Mouse (Mus musculus): Measurements from ENCODE around the gene Nutf2-ps1. TPM values are rescaled to one million over a fixed set of nuclear protein-coding genes. Genes with fewer than 3 reads are reported as not detected.

The Nutf2-ps1 gene
- polyA plus RNA-seq, 1 experiment from 2014 or later, result 549 TPM

DNA sequence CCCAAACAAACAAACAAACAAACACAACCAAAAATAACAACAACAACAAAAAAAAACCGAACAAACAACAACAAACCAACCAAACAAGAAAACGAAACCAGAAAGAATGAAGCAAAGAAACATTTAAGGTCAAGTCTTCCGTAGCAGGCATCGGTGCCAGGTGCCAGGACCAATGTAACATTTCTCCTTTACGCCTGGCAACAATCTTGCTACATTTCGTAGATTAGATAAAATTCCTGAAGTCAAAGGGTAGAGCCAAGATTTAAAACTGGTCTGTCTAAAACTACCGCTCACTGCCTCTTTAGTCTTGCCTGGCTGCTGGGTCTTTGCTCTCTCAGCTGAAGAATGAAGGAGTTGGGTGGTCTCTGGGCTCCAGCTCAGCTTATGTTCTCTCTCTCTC is 12.8 kb downstream of the Nutf2-ps1 start:
- Histone ChIP-seq H3K27ac (no peak overlapping the region), H3K4me1 (no peaks in the 10 kb centered on the region), H3K27me3 (ENCODE audit: low read depth, poor library complexity, severe bottlenecking) (no peaks in the 10 kb centered on the region), H3K9me3 (replicated peaks) (no peaks in the 10 kb centered on the region), H3K36me3 (no peaks in the 10 kb centered on the region), H3K4me3 (no peak overlapping the region)
- peak; percentile 7 for DNase-seq (ENCODE audit: low spot score)
- 84% methylated on average over 7 of the region's 7 CpGs for WGBS

DNA sequence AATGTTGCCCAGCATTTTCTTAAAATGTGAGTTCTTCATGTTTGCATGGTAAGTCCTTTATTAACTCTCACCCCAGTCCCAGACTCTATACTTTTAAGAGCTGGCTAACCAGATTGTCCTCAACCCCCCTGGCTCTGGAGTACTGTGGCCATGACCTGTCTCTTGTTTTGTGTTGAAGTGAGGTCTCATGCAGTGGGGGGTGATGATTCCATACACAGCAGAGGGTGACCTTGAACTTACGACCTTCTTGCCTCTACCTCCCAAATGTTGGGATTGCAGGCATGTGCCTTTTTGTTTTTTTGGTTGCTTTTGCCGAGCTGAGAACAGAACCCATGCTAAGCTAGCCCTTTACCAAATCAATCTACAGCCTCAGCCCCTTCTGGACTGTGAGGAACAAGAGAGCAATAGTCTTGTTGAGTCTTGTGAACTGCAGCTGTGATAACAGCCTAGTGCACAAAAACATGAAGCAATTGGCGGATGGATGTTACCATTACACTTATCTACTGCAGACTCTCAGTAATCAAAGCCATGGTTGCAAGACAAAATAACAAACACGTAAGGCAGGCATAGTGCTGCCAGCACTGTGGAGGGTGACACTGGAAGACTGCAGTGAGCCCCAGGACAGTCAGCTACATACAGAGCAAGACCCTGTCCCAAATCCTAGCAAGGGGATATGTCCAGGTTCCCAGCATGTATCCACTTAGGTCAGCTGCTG is 13.4 kb downstream of the Nutf2-ps1 start:
- 84% methylated on average over 4 of the region's 4 CpGs for WGBS
- Histone ChIP-seq H3K4me3 (no peak overlapping the region), H3K4me1 (no peaks in the 10 kb centered on the region), H3K27me3 (ENCODE audit: low read depth, poor library complexity, severe bottlenecking) (no peaks in the 10 kb centered on the region), H3K9me3 (replicated peaks) (no peaks in the 10 kb centered on the region), H3K27ac (no peak overlapping the region), H3K36me3 (no peaks in the 10 kb centered on the region)
- peak; percentile 17 for DNase-seq (ENCODE audit: low spot score)

DNA sequence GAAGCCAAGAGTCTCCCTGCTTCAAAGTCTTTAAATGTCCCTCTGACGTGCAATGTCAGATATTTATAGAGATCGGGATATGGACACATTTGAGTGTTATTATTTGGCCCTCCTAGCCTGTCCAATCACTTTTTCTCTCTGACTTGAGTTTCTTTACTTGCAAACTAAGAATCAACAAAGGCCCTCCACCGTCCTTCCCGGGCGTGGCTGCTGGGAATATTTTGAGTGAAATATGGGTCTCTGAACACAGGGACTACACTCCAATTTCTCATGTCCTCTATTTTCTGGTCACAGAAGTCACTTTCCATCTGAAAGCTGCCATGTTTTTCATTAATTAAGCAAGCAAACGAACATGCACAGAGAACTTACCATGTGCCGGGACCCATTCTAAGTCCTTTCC is 14.3 kb downstream of the Nutf2-ps1 start:
- H3K27ac ChIP-seq, result no peak overlapping the region

DNA sequence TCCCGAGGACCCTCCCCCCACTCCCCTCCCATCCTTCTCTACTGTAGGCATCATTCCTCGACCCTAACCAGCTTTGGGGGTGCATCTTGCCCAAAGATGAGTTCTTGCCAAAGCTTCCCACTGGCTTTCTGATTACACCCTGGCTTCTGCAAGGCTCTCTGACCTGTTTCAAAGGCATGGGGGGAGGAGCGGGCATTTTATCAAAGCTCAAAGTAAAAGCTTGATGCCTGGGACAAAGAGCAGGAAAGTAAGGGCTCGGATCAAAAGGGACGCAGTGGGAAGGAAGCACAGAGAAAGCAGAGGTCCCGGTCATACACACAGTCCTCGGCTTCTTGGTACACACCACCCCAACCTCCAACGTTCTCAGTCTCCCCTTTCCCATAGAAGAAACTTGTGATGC is 14.7 kb downstream of the Nutf2-ps1 start:
- no peaks in the 10 kb centered on the region for H3K36me3 ChIP-seq
- 61% methylated on average over 8 of the region's 8 CpGs for WGBS
- H3K27ac ChIP-seq, result no peak overlapping the region
- H3K4me3 ChIP-seq, result no peak overlapping the region
- H3K27me3 ChIP-seq (ENCODE audit: low read depth, poor library complexity, severe bottlenecking), result no peaks in the 10 kb centered on the region
- DNase-seq (ENCODE audit: low spot score), result peak; percentile 21
- H3K9me3 ChIP-seq (replicated peaks), result no peaks in the 10 kb centered on the region
- no peaks in the 10 kb centered on the region for H3K4me1 ChIP-seq

More for the DNA sequence above, 14.3 kb downstream of the Nutf2-ps1 start:
- Histone ChIP-seq H3K36me3 (no peaks in the 10 kb centered on the region), H3K4me1 (no peaks in the 10 kb centered on the region), H3K4me3 (no peak overlapping the region), H3K9me3 (replicated peaks) (no peaks in the 10 kb centered on the region), H3K27me3 (ENCODE audit: low read depth, poor library complexity, severe bottlenecking) (no peaks in the 10 kb centered on the region)
- peak; percentile 2 for DNase-seq (ENCODE audit: low spot score)
- WGBS, result 88% methylated on average over 7 of the region's 7 CpGs

DNA sequence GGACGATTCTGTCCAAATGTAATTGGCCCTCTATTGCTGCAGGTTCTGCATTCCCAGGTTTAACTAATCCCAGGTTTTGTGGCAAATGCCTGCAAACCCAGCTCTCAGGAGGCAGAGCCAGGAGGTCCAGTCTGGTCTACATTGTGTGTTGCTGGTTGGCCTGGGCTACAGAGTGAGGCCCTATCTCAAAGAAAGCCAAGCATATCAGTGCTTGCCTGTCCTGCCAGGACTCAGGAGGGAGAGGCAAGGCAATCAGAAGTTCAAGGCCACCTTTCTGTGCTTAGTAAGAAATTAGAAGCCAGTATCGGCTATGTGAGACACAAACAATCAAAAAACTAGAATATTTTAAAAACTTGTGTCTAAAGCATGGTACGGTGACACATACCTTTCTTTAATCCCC is 15.7 kb downstream of the Nutf2-ps1 start:
- Histone ChIP-seq H3K27ac (no peak overlapping the region), H3K4me3 (no peak overlapping the region), H3K9me3 (replicated peaks) (no peaks in the 10 kb centered on the region), H3K27me3 (ENCODE audit: low read depth, poor library complexity, severe bottlenecking) (no peaks in the 10 kb centered on the region), H3K36me3 (no peaks in the 10 kb centered on the region), H3K4me1 (peaks cover 2% of the 10 kb centered on the region; the same call in 1 of the 2 replicates)
- 94% methylated on average over 3 of the region's 3 CpGs for WGBS
- peak; percentile 24 for DNase-seq (ENCODE audit: low spot score)

DNA sequence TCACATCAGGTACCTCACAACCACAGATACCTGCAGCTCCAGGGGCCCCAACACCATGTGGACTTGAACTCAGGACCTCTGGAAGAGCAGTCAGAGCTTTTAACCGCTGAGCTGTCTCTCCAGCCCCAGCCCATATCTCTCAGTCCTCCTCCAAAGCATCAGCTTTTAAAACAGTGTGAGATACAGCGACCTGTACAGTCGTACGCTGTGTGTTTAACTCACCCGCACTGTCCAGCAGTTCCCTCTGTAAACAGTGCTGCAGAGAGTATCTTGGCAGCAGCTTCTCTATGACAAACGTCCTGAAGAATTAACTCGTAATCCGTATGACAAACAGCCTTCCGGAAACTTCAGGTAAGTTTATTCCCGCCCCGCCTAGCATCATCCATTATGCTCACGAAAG is 16.3 kb downstream of the Nutf2-ps1 start:
- no peak overlapping the region for H3K27ac ChIP-seq
- WGBS, result 92% methylated on average over 12 of the region's 12 CpGs
- no peaks in the 10 kb centered on the region for H3K27me3 ChIP-seq (ENCODE audit: low read depth, poor library complexity, severe bottlenecking)
- H3K9me3 ChIP-seq (replicated peaks), result no peaks in the 10 kb centered on the region
- peaks cover 7% of the 10 kb centered on the region; the same call in 1 of the 2 replicates for H3K4me1 ChIP-seq
- peak; percentile 21 for DNase-seq (ENCODE audit: low spot score)
- H3K4me3 ChIP-seq, result no peak overlapping the region
- H3K36me3 ChIP-seq, result no peaks in the 10 kb centered on the region

DNA sequence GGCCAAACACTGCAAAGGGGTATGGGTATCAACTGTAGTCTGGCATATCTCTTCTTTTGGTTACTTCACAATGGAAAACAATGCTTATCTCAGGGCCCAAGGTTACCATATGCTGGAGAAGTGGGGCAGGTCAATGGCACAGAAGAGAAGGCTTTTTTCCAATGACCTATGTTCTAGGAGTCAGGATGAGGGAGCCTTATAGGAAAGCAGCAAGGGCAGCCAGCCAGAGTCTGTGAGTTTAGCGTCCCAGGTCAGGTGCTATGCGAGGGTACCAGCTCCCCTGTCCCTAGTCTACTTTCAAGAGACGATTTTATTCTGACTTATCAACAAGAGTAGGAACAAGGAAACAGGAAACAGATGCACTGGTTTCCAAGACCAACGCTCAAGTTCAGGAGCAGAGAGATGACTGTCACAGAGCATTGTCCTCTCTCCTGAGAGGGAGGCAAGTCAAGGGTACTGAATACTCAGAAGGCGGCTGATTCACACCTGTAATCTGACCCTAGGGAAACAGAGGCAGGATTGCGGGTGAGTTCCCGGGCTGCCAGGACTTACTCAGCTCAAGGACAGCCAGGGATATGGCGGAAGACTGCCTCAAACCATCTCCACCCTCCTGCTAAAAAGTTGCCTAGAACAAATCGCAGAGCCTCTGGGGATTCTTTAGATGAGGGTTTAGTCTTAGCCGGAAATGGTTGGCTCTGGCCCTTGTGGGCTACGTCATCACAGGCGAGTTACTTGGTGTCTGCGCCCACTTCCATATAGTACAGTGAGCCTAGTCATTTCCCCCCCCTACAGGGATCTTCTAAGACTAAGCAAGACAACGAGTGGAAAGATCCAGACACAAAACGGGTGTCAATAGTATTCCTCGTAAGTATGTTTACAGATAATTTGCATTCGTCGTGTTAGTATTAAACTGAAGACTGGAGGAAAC is 17.1 kb downstream of the Nutf2-ps1 start:
- no peaks in the 10 kb centered on the region for H3K9me3 ChIP-seq (replicated peaks)
- H3K4me1 ChIP-seq, result peaks cover 7% of the 10 kb centered on the region; the same call in 1 of the 2 replicates
- no peak overlapping the region for H3K4me3 ChIP-seq
- no peak overlapping the region for H3K27ac ChIP-seq
- H3K36me3 ChIP-seq, result no peaks in the 10 kb centered on the region
- H3K27me3 ChIP-seq (ENCODE audit: low read depth, poor library complexity, severe bottlenecking), result no peaks in the 10 kb centered on the region
- 81% methylated on average over 18 of the region's 18 CpGs for WGBS
- DNase-seq (ENCODE audit: low spot score), result peak; percentile 27

DNA sequence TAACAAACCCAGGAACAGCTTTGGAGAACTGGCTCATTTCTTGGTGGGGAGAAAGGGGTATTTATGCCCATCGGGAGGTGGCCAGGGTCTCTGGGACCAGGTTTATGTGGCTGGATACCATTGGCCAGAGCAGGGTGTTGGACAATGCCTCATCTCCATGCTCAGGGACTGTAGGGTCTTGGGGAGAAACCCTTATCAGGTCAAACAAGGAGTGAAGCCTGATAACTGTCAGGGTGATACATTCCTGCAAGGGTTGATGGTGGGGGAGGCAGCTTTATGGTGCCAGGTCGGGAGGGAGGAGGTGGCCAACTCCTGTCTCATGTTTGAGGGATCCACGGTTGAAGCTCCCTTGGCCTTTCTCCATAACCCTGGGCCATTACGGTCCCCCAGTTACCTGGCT is 17.8 kb downstream of the Nutf2-ps1 start:
- H3K27me3 ChIP-seq (ENCODE audit: low read depth, poor library complexity, severe bottlenecking), result no peaks in the 10 kb centered on the region
- no peak overlapping the region for H3K4me3 ChIP-seq
- 76% methylated on average over 4 of the region's 4 CpGs for WGBS
- H3K36me3 ChIP-seq, result no peaks in the 10 kb centered on the region
- no peak overlapping the region for H3K27ac ChIP-seq
- DNase-seq (ENCODE audit: low spot score), result peak; percentile 18
- peaks cover 7% of the 10 kb centered on the region; the same call in 1 of the 2 replicates for H3K4me1 ChIP-seq
- H3K9me3 ChIP-seq (replicated peaks), result no peaks in the 10 kb centered on the region

DNA sequence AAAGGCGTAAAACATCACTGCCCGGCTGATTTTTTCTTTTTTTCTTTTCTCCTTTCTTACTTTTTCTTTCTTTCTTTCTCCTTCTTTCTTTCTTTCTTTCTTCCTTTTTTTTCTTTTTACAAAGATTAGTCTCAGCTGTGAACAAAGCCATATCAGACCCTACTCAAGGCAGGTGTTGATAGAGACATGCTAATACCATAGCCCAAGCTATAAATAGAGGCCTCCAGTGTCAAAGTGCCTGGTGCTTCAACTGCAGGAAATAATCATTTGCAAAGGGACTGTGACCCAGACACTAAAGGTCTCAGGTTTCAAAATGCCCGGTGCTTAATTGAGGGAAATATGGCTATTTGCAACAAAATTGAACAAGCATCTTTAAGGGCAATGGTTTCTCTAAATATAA is 20.3 kb downstream of the Nutf2-ps1 start:
- no peak overlapping the region for H3K4me3 ChIP-seq
- no peak overlapping the region for H3K27ac ChIP-seq
- no peaks in the 10 kb centered on the region for H3K9me3 ChIP-seq (replicated peaks)
- peaks cover 10% of the 10 kb centered on the region; the same call in 1 of the 2 replicates for H3K4me1 ChIP-seq
- WGBS, result 75% methylated on average over 3 of the region's 3 CpGs
- no peaks in the 10 kb centered on the region for H3K36me3 ChIP-seq
- DNase-seq (ENCODE audit: low spot score), result peak; percentile 20
- no peaks in the 10 kb centered on the region for H3K27me3 ChIP-seq (ENCODE audit: low read depth, poor library complexity, severe bottlenecking)

DNA sequence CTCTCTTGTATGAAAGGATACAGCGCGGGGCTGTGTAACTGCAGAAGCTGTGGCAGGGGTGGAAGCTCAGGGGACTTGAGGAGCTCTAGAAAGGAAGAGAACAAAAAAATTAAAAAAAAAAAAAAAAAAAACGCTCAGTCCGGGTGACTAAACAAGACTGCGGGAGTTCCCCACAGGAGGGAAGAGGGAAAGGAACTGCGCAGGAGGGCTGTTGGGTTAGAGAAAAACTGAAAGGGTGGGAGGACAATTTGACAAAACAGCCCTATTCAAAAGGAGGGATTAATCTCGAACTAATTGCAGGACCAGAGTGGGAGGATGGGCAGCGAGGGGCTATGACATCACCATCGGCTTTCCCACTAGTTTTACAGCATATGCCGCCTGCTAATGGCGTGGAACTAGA is 21.0 kb downstream of the Nutf2-ps1 start:
- H3K36me3 ChIP-seq, result no peaks in the 10 kb centered on the region
- 49% methylated on average over 11 of the region's 11 CpGs for WGBS
- peaks cover 10% of the 10 kb centered on the region; the same call in 1 of the 2 replicates for H3K4me1 ChIP-seq
- H3K27me3 ChIP-seq (ENCODE audit: low read depth, poor library complexity, severe bottlenecking), result no peaks in the 10 kb centered on the region
- no peaks in the 10 kb centered on the region for H3K9me3 ChIP-seq (replicated peaks)
- DNase-seq (ENCODE audit: low spot score), result peak; percentile 24
- no peak overlapping the region for H3K27ac ChIP-seq
- H3K4me3 ChIP-seq, result no peak overlapping the region

DNA sequence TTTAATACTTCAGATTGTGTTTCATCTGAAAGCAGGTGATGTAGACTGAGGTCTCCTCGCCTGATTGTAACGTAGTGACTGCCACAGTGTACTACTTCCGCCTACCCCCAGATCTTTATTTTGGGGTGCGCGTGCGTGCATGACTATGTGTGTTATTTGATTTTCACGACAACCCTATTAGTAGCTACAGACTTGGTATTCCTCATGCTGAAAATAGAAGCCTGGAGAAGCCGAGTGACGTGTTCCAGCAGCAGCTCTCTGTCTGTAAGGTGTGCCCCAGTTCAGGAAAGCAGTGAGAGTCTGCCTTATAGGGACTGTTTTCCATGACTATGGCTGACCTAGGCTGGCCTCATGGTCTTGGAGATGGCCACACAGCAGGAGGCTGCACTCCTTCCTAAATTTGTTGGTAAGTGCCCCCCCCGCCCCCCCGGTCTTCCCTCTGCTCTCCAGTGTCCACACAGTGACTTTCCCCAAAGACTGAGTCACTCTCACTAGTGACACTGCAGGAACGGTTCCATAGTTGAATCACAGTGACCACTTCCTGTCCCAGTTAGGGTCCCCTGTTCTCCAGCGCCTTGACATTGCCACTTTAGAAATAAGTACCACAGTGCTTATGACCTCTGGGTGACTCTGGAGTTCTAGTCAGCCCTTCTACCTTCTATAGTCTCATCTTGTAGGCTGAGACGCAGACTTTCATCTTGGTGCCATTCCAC is 23.1 kb downstream of the Nutf2-ps1 start:
- no peak overlapping the region for H3K4me3 ChIP-seq
- DNase-seq (ENCODE audit: low spot score), result no peak
- no peak overlapping the region for H3K27ac ChIP-seq
- no peaks in the 10 kb centered on the region for H3K36me3 ChIP-seq
- WGBS, result 95% methylated on average over 14 of the region's 14 CpGs
- peaks cover 10% of the 10 kb centered on the region; the same call in 1 of the 2 replicates for H3K4me1 ChIP-seq
- H3K9me3 ChIP-seq (replicated peaks), result no peaks in the 10 kb centered on the region
- no peaks in the 10 kb centered on the region for H3K27me3 ChIP-seq (ENCODE audit: low read depth, poor library complexity, severe bottlenecking)

DNA sequence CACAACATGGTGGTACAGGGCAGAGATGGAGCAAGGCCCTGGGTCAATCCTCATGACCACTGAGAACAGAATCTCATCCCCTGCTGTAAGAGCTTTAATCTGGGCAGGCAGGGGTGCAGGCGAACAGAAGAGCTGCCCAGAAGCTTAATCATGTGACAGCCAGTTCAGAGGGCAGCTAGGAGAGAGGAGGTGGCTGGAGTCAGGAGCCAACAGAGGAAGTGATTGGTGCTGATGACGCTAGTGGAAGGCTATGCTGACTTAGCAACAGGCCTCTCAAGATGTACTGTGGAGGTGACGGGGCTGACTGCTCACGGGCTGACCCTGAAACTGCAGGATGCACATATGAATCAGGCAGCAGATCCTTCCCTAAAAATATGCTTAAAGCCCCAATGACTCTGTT is 24.7 kb downstream of the Nutf2-ps1 start:
- H3K9me3 ChIP-seq (replicated peaks), result no peaks in the 10 kb centered on the region
- peaks cover 10% of the 10 kb centered on the region; the same call in 1 of the 2 replicates for H3K4me1 ChIP-seq
- H3K27ac ChIP-seq, result 0 out of 2 replicates have a peak overlapping the region, but pooled peaks have one; percentile 30
- no peaks in the 10 kb centered on the region for H3K27me3 ChIP-seq (ENCODE audit: low read depth, poor library complexity, severe bottlenecking)
- H3K36me3 ChIP-seq, result no peaks in the 10 kb centered on the region
- no peak overlapping the region for H3K4me3 ChIP-seq
- DNase-seq (ENCODE audit: low spot score), result no peak
- 53% methylated on average over 4 of the region's 4 CpGs for WGBS

Data from limb, embryonic 10.5 days (tissue).